In genomic region chr17:37051745-37052144, GRCm38 (mm10) we compare ENCODE assay signal across 11 mouse cellular contexts. TPM values are rescaled to one million over a fixed set of nuclear protein-coding genes. Genes with fewer than 3 reads are reported as not detected.
DNase-seq lines count a peak whose midpoint lies in the region; ATAC-seq and TF ChIP-seq lines count a peak whose summit lies in the region.
"Had no signal": no experiment of that assay in that cellular context is flagged by ENCODE, and none has a peak within 500 bp of the region (broad histone marks: within the 10 kb centered on the region; RNA-seq: fewer than 3 reads in every experiment).

No protein-coding gene starts in this region.

- peaks cover 63% of the 10 kb centered on the region for H3K4me1 ChIP-seq in midbrain, embryonic 13.5 days (replicated peaks)
- peaks cover 20% of the 10 kb centered on the region for H3K4me1 ChIP-seq in thymus, adult 2 months (replicated peaks; ENCODE audit: control insufficient read depth, insufficient read depth, low read length)

- H3K9me3 ChIP-seq in midbrain, embryonic 13.5 days, result no peaks in the 10 kb centered on the region
- H3K9me3 ChIP-seq: heart, embryonic 10.5 days; megakaryocyte, embryonic 14.5 days had no signal

- H3K4me3 ChIP-seq in midbrain, embryonic 13.5 days (replicated peaks), result peak overlapping the region; percentile 78
- no peak overlapping the region for H3K4me3 ChIP-seq in thymus, adult 2 months (ENCODE audit: control insufficient read depth, insufficient read depth, low read length)
- H3K4me3 ChIP-seq: megakaryocyte, embryonic 14.5 days had no signal

- peak overlapping the region; percentile 96 for H3K9ac ChIP-seq in midbrain, embryonic 13.5 days (replicated peaks)

- peaks cover 6% of the 10 kb centered on the region for H3K27me3 ChIP-seq in midbrain, embryonic 13.5 days
- H3K27me3 ChIP-seq in thymus, adult 2 months (ENCODE audit: control insufficient read depth, insufficient read depth, low read length), result peaks cover 7% of the 10 kb centered on the region

- WGBS in midbrain, embryonic 13.5 days, result 58% methylated on average over 4 of the region's 4 CpGs
- 26% methylated on average over 4 of the region's 4 CpGs for WGBS in thymus, adult 2 months

- peak; percentile 33 for ATAC-seq in common myeloid progenitor, adult 5-6 weeks (replicated peaks; ENCODE audit: low read depth, poor library complexity, severe bottlenecking)
- ATAC-seq in granulocyte monocyte progenitor cell, adult 5-6 weeks (replicated peaks; ENCODE audit: poor library complexity, severe bottlenecking), result peak; percentile 53
- ATAC-seq in midbrain, embryonic 13.5 days, result no peak

- H3K27ac ChIP-seq in midbrain, embryonic 13.5 days, result no peak overlapping the region
- no peak overlapping the region for H3K27ac ChIP-seq in thymus, adult 2 months (ENCODE audit: control insufficient read depth, insufficient read depth, low read length)

- peak; percentile 34 for DNase-seq in 416B (ENCODE audit: low read depth)
- no peak for DNase-seq in testis, postnatal 14 days (ENCODE audit: low spot score)
- DNase-seq in thymus, adult 2 months, result no peak
- no peak for DNase-seq in cerebellum, postnatal 4 days (ENCODE audit: low spot score in 2 of 2)

- no peak for TF ChIP-seq POLR2A in thymus, adult 2 months (IDR thresholded peaks at IDR 0.05; ENCODE audit: control insufficient read depth, extremely low read depth, insufficient read depth, low read length, poor library complexity)

- H3K4me2 ChIP-seq in midbrain, embryonic 13.5 days (replicated peaks), result peak overlapping the region; percentile 91

- TF ChIP-seq CTCF in thymus, adult 2 months (IDR thresholded peaks at IDR 0.05; ENCODE audit: borderline replicate concordance, control insufficient read depth, extremely low read depth, insufficient read depth, low read length, poor library complexity), result no peak

- H3K36me3 ChIP-seq in midbrain, embryonic 13.5 days, result peaks cover 39% of the 10 kb centered on the region
- peaks cover 14% of the 10 kb centered on the region for H3K36me3 ChIP-seq in thymus, adult 2 months (ENCODE audit: control insufficient read depth, insufficient read depth, low read length)

RNA-seq across cellular contexts. Expression of gene Gabbr1, which starts 6.0 kb away (rescaled TPM):
- total RNA-seq in common myeloid progenitor, adult 5-6 weeks (2017), result 1.3 and 3.5 TPM in 2 replicates
- 1.3 and 2.0 TPM in 2 replicates for total RNA-seq in granulocyte monocyte progenitor cell, adult 5-6 weeks (2014; fragmentation: Nextera tagmentation)
- 0.57 and 1.7 TPM in 2 replicates for total RNA-seq in granulocyte monocyte progenitor cell, adult 5-6 weeks (2017)
- 46.7 and 53.2 TPM in 2 replicates for polyA plus RNA-seq in midbrain, embryonic 13.5 days (2015; fragmentation: Nextera tagmentation; extraction: Ambion mirVana)
- polyA plus RNA-seq in thymus, adult 2 months (2012; rRNA removed), result 124 and 135 TPM in 2 replicates

RNA-seq across cellular contexts. Expression of gene Mog, which starts 28.5 kb away (rescaled TPM):
- total RNA-seq in common myeloid progenitor, adult 5-6 weeks (2017), result not detected in 2 replicates
- not detected in 2 replicates for total RNA-seq in granulocyte monocyte progenitor cell, adult 5-6 weeks (2014; fragmentation: Nextera tagmentation)
- total RNA-seq in granulocyte monocyte progenitor cell, adult 5-6 weeks (2017), result not detected in 2 replicates
- 1.6 TPM in 2 replicates for polyA plus RNA-seq in midbrain, embryonic 13.5 days (2015; fragmentation: Nextera tagmentation; extraction: Ambion mirVana)
- not detected in 2 replicates for polyA plus RNA-seq in thymus, adult 2 months (2012; rRNA removed)
- total RNA-seq: liver, adult 2 months had no signal
- polyA plus RNA-seq: liver, adult 2 months had no signal

RNA-seq across cellular contexts. Expression of gene Olfr90, which starts 36.6 kb away (rescaled TPM):
- not detected in 2 replicates for total RNA-seq in common myeloid progenitor, adult 5-6 weeks (2017)
- total RNA-seq in granulocyte monocyte progenitor cell, adult 5-6 weeks (2014; fragmentation: Nextera tagmentation), result not detected in 2 replicates
- total RNA-seq in granulocyte monocyte progenitor cell, adult 5-6 weeks (2017), result not detected in 2 replicates
- polyA plus RNA-seq in midbrain, embryonic 13.5 days (2015; fragmentation: Nextera tagmentation; extraction: Ambion mirVana), result not detected in 2 replicates
- polyA plus RNA-seq in thymus, adult 2 months (2012; rRNA removed), result not detected in 2 replicates
- total RNA-seq: layer of hippocampus, adult 8-10 months; liver, adult 2 months had no signal
- polyA plus RNA-seq: heart, embryonic 10.5 days; liver, adult 2 months had no signal

RNA-seq across cellular contexts. Expression of gene Olfr91, which starts 46.3 kb away (rescaled TPM):
- not detected in 2 replicates for total RNA-seq in common myeloid progenitor, adult 5-6 weeks (2017)
- total RNA-seq in granulocyte monocyte progenitor cell, adult 5-6 weeks (2014; fragmentation: Nextera tagmentation), result not detected in 2 replicates
- total RNA-seq in granulocyte monocyte progenitor cell, adult 5-6 weeks (2017), result not detected in 2 replicates
- polyA plus RNA-seq in midbrain, embryonic 13.5 days (2015; fragmentation: Nextera tagmentation; extraction: Ambion mirVana), result not detected in 2 replicates
- not detected in 2 replicates for polyA plus RNA-seq in thymus, adult 2 months (2012; rRNA removed)
- total RNA-seq: layer of hippocampus, adult 8-10 months; liver, adult 2 months had no signal
- polyA plus RNA-seq: heart, embryonic 10.5 days; liver, adult 2 months had no signal

RNA-seq across cellular contexts. Expression of gene Zfp57, which starts 50.8 kb away (rescaled TPM):
- total RNA-seq in common myeloid progenitor, adult 5-6 weeks (2017), result 1.1 and 2.9 TPM in 2 replicates
- 1.2 TPM in 1 of 2 replicates, not detected in the other for total RNA-seq in granulocyte monocyte progenitor cell, adult 5-6 weeks (2014; fragmentation: Nextera tagmentation)
- 0.57 TPM in 1 of 2 replicates, not detected in the other for total RNA-seq in granulocyte monocyte progenitor cell, adult 5-6 weeks (2017)
- 262 and 272 TPM in 2 replicates for polyA plus RNA-seq in midbrain, embryonic 13.5 days (2015; fragmentation: Nextera tagmentation; extraction: Ambion mirVana)
- polyA plus RNA-seq in thymus, adult 2 months (2012; rRNA removed), result 0.94 and 1.1 TPM in 2 replicates
